Mouse (Mus musculus) erythroblast, embryonic 14.5 days (primary cell): ENCODE measurements around the gene Prkcb. TPM values are rescaled to one million over a fixed set of nuclear protein-coding genes. Genes with fewer than 3 reads are reported as not detected.

ENCODE experiments used
- H3K27me3 ChIP-seq: 2 replicates; pipeline ENCODE4 v1.6.1; 2012; ENCODE audit warnings: inconsistent platforms; ENCODE audit not compliant: control insufficient read depth
- H3K36me3 ChIP-seq: 2 replicates; pipeline ENCODE4 v1.6.1; 2012; ENCODE audit warnings: mild to moderate bottlenecking, inconsistent platforms; ENCODE audit not compliant: control insufficient read depth
- H3K4me1 ChIP-seq: 2 replicates; pipeline ENCODE4 v1.6.1; 2012; ENCODE audit warnings: inconsistent platforms; ENCODE audit not compliant: control insufficient read depth
- H3K4me3 ChIP-seq: replicated peaks from 2 replicates; pipeline ENCODE3; 2012; ENCODE audit warnings: moderate library complexity, mild to moderate bottlenecking, inconsistent platforms
- H3K9me3 ChIP-seq: 2 replicates; pipeline ENCODE4 v1.6.1; 2012; ENCODE audit warnings: low read length, inconsistent platforms, mixed read lengths; ENCODE audit not compliant: control insufficient read depth
- GATA1 ChIP-seq: IDR thresholded peaks from 2 replicates; pipeline ENCODE4 v1.6.1; 2012; ENCODE audit warnings: low read length, inconsistent platforms, mixed read lengths
- TAL1 ChIP-seq: IDR thresholded peaks from 3 replicates; pipeline ENCODE4 v1.6.1; 2012; ENCODE audit warnings: low read length, inconsistent platforms, mixed read lengths
- polyA plus RNA-seq: library from polyadenylated mRNA; stranded (reverse); fragments of >175 nt; gene quantifications from 2 replicates; pipeline ENCODE4 v1.2.3, GENCODE M21; 2012

The Prkcb gene
- polyA plus RNA-seq, 1 experiment, result not detected

DNA sequence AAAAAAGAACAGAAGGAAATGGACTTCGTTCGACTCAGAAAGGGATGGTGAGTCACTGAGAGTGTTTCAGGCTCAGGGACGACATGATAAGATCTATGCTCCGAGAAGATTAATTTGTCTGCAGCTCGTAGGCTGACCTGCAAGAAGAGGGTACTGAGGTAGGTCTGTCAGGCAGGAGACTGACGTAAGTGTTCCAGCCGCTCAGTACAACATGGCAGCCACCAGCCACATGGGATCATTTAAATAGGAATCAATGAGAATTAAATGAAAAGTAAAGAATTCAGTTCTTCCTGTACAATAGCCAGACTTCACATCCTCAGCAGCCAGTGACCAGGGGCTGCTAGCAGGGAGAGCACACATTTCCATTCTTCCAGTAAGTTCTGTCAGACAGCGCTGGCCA is 209.0 kb downstream of the Prkcb start:
- no peaks in the 10 kb centered on the region for H3K27me3 ChIP-seq
- H3K4me1 ChIP-seq, result no peaks in the 10 kb centered on the region
- no peak overlapping the region for H3K4me3 ChIP-seq
- TF ChIP-seq TAL1, result no peak
- H3K9me3 ChIP-seq, result no peaks in the 10 kb centered on the region
- H3K36me3 ChIP-seq, result no peaks in the 10 kb centered on the region

DNA sequence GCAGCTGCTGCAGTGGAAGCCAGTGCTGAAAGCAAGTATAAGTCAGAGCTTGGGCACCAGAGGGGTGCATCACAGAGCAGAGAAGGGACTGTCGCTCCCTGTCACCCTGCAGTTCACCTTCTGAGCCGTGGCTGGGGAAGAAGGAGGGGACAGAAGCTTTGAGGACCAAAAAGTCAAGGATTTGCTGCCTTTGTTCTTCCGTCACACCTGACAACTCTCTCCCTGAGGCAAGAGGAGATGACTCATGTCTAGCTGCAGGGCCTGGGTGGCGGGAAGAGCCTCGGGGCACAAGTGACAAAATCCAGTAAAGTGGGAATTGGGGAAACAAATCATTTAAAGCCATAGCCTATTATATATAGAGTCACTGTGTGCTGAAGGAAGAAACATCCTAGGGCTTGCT is 209.9 kb downstream of the Prkcb start:
- Histone ChIP-seq H3K4me3 (no peak overlapping the region), H3K27me3 (no peaks in the 10 kb centered on the region), H3K4me1 (no peaks in the 10 kb centered on the region), H3K36me3 (no peaks in the 10 kb centered on the region), H3K9me3 (no peaks in the 10 kb centered on the region)
- TF ChIP-seq GATA1, result no peak
- TF ChIP-seq TAL1, result no peak

DNA sequence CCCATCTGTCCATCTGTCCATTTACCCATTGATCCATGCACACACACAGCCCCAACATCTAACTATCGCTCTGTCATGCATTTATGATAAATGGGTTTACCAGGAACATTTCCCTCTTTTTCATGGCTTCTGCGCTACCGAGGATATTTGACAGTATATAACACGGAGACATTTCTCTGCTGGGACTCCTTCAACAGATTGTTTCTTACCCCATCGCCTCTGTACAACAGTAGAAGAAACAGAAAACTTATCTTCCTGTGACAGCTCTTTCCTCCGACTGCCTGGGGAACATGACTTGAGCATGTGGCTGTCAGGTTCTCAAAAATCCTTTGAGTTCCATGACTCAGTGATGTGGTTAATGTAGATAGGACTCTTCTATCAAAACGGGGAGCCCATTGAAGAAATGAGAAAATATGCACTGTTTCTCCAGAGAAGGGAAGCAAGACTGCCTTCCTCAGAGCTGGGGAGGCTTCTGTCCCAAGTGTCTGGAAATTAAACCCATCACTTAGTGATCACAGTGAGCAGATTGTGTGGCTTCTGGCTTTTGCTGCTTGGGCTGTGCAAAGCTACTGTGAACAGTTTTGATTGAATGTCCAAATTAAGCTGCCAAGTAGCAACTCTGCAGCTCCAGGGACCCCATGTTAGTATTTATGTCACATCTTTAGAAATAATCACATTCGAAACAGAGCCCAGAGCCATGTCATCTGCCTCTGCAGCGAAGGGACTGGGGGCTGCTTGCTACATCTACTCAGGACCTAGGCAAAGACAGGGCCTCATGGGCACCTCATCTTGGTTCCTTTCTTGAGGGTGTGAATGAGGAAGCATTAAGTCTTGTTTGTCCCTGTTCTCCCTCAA is 211.4 kb downstream of the Prkcb start:
- no peaks in the 10 kb centered on the region for H3K36me3 ChIP-seq
- no peaks in the 10 kb centered on the region for H3K4me1 ChIP-seq
- no peak overlapping the region for H3K4me3 ChIP-seq
- TF ChIP-seq GATA1 (no peak), TAL1 (no peak)
- H3K9me3 ChIP-seq, result no peaks in the 10 kb centered on the region
- H3K27me3 ChIP-seq, result no peaks in the 10 kb centered on the region

DNA sequence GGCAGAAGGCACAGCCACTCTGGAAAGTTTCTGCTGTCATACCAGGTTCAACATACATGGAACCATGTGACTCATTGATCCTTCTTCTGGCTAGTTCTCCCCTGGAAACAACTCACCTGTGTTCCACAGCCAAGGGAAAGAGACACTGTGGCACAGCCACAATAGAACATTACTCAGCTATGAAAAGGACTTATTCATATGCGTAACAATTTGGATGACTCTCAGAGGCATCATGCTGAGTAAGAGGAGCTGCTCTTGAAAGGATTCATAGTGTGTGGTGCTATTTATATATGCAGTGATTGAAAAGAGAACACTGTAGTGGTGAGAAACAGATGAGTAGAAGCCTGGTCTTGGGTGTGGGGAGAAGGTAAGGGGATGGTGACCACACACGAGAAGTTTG is 217.9 kb downstream of the Prkcb start:
- no peaks in the 10 kb centered on the region for H3K36me3 ChIP-seq
- H3K4me1 ChIP-seq, result no peaks in the 10 kb centered on the region
- no peaks in the 10 kb centered on the region for H3K27me3 ChIP-seq
- TF ChIP-seq TAL1 (no peak), GATA1 (no peak)
- no peak overlapping the region for H3K4me3 ChIP-seq
- H3K9me3 ChIP-seq, result no peaks in the 10 kb centered on the region

DNA sequence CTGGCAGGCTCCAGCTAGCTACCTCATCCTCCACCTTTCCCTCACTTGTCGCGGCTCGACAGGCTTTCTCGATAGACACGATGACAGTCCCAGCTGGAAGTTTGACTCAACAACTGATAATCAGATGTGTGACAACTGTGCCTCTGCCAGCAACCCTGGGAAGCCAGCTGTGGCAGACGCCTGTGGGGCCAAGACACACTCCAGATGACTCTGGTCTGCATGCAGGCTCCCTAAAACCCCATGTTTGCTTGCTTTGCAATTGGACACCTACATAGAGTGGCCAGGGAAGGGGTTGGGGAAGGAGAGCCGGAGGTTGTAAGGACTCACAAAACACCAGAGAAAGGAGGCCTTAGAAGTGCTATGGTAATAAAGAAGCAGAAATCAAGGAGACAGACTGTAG is 221.4 kb downstream of the Prkcb start:
- TF ChIP-seq TAL1 (no peak), GATA1 (no peak)
- H3K36me3 ChIP-seq, result no peaks in the 10 kb centered on the region
- H3K27me3 ChIP-seq, result no peaks in the 10 kb centered on the region
- no peak overlapping the region for H3K4me3 ChIP-seq
- no peaks in the 10 kb centered on the region for H3K4me1 ChIP-seq
- no peaks in the 10 kb centered on the region for H3K9me3 ChIP-seq

DNA sequence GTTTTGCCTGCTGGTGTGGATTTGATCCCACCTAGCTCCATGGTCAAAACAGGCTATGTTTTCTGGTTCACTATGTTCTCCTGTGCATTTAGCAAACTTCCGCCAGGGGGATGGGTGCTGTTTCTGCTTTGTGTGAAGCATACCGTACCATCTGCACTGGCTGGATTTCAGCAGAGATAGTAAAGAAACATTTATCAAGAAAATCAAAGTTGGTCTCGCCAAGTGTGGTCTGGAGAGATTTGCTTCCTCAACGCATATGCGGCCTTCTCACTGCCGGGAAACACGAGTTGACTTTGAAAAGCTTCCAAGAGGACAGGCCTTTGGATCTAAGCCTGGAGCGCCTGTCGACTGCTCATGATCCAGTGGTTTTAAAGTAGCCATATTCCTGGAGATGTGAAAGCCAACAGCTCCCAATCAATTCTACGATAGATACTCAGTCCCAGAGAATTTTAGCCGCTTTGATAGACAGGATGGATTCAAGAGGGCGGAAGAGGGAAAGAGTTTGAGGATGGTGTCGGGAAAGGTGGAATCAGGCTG is 223.9 kb downstream of the Prkcb start:
- Histone ChIP-seq H3K9me3 (no peaks in the 10 kb centered on the region), H3K27me3 (no peaks in the 10 kb centered on the region)
- TF ChIP-seq GATA1 (no peak), TAL1 (no peak)

DNA sequence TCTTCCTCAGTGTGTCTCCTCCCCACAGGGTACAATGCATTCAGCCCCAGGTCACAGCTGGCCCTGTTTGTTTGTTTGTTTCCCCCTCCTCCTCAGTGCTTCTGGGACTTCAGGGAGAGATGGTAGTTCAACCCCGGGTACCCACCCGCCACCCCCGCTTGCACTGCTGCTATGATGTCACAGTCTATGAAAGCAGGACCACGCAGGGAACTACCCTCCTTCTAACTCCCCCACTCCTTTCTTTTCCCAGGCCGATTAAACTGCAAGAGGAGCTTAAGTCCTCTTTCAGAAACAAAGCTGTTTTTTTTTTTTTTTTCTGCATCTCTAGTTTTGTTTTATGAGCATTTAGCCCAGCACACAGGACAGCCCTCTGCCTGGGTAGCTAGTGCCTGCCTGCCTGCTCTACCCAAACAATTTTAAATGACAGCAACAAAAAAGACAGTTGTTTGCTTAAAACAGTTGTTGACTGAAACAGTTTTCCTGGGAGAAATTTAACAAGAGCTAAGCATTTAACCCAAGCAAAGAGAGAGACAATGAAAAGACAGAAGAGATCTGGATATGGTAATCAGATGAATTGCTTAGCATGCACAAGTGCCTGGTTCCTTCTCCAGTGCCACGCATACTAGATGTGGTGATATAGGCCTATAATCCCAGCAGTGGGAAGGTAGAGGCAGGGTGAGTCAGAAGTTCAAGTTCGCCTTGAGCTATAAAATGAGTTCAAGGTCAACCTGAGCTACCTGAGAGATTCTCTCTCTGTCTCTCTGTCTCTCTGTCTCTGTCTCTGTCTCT is 232.5 kb downstream of the Prkcb start:
- TF ChIP-seq GATA1, result no peak
- TF ChIP-seq TAL1, result no peak
- H3K27me3 ChIP-seq, result no peaks in the 10 kb centered on the region
- H3K4me1 ChIP-seq, result no peaks in the 10 kb centered on the region
- no peak overlapping the region for H3K4me3 ChIP-seq
- H3K36me3 ChIP-seq, result no peaks in the 10 kb centered on the region
- no peaks in the 10 kb centered on the region for H3K9me3 ChIP-seq

More for the DNA sequence above, 223.9 kb downstream of the Prkcb start:
- no peak overlapping the region for H3K4me3 ChIP-seq
- no peaks in the 10 kb centered on the region for H3K36me3 ChIP-seq
- no peaks in the 10 kb centered on the region for H3K4me1 ChIP-seq

DNA sequence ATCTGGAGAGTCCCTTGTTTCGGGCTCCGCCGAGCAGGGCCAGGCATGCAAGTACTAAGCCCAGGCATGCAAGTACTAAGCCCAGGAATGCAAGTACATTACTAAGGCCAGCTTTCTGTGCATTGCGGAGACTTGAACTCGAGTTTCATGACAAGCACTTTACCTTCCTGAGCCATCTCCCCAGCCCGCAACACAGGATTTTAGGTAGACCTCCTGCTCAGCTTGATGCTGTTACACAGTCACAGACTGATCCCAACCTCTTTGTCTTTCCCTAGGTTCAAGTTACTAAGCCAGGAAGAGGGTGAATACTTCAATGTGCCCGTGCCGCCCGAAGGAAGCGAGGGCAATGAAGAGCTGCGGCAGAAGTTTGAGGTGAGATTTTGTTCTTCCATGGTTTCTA is 239.7 kb downstream of the Prkcb start:
- Histone ChIP-seq H3K9me3 (peaks cover 4% of the 10 kb centered on the region; the same call in 1 of the 2 replicates), H3K4me3 (no peak overlapping the region), H3K4me1 (no peaks in the 10 kb centered on the region), H3K27me3 (no peaks in the 10 kb centered on the region), H3K36me3 (no peaks in the 10 kb centered on the region)
- TF ChIP-seq GATA1 (no peak), TAL1 (no peak)

DNA sequence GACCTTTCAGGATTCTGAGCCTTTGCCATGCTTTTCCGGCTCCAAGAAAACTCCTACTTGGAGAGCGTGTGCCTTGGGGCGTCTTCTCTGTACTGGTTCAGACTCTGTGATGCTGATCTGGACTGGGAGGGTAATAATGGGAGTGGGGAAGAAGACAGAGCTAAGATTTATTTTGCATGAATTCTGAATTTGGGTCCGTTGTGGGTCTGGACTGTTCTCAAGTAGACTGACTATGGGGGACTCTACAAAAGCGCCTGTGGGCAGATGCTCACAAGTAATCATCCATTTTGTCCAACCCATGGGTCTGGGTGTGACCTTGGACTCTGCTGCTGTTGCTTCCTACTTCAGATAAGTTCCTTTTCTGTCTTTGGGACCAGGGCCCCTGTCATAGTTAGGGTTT is 240.1 kb downstream of the Prkcb start:
- TF ChIP-seq GATA1 (no peak), TAL1 (no peak)
- H3K9me3 ChIP-seq, result peaks cover 4% of the 10 kb centered on the region; the same call in 1 of the 2 replicates
- no peak overlapping the region for H3K4me3 ChIP-seq
- no peaks in the 10 kb centered on the region for H3K4me1 ChIP-seq
- H3K27me3 ChIP-seq, result no peaks in the 10 kb centered on the region
- H3K36me3 ChIP-seq, result no peaks in the 10 kb centered on the region
